Comparison of ENCODE assay signal across 8 mouse cellular contexts in the genomic region with DNA sequence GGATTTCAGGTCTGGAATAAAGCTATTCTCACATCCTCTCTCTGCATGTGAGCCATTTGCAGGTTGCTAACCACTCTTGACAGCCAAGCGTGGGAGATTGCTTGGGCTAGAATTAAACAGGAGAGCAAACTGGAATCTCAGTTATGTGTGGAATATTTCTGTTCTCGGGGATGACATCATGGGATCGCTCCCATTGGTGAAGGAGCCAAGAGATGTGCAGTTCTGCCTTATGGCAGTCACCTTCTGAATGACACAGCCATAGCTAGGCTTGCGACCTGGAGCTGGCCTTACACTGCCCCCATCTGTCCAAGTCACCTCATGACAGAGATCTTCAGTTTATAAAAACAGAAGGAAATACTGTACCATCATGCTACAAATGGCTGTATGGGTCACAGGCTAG.
A peak's percentile ranks its signal among the peaks of the same experiment; 100 is the strongest.
DNase-seq lines count a peak whose midpoint lies in the region; ATAC-seq and TF ChIP-seq lines count a peak whose summit lies in the region.

No protein-coding gene starts in this region.

- no peaks in the 10 kb centered on the region for H3K36me3 ChIP-seq in heart, embryonic 11.5 days (ENCODE audit: control insufficient read depth, insufficient read depth, low read length)
- no peaks in the 10 kb centered on the region for H3K36me3 ChIP-seq in kidney, adult 2 months (ENCODE audit: control insufficient read depth, insufficient read depth, low read length)
- H3K36me3 ChIP-seq in neural tube, embryonic 13.5 days, result no peaks in the 10 kb centered on the region

- intact Hi-C loops in left cerebral cortex, postnatal 14 days (cut with DNase I), result loop anchor here (2.0 to 10.0 kb wide), 3 partner anchors 117 to 775 kb away; partner anchors contain the start of gene Lin7a

- no peak overlapping the region for H3K9ac ChIP-seq in heart, embryonic 11.5 days (ENCODE audit: low read depth, low read length)
- H3K9ac ChIP-seq in neural tube, embryonic 13.5 days, result no peak overlapping the region

- WGBS in heart, embryonic 11.5 days (ENCODE audit: insufficient replicate concordance), result 29% methylated on average over 4 of the region's 4 CpGs
- WGBS in kidney, adult 2 months, result 55% methylated on average over 4 of the region's 4 CpGs
- 63% methylated on average over 4 of the region's 4 CpGs for WGBS in neural tube, embryonic 13.5 days

- H3K9me3 ChIP-seq in heart, embryonic 11.5 days (replicated peaks; ENCODE audit: control insufficient read depth, low read length), result no peaks in the 10 kb centered on the region
- H3K9me3 ChIP-seq in neural tube, embryonic 13.5 days, result no peaks in the 10 kb centered on the region

- H3K4me1 ChIP-seq in heart, embryonic 11.5 days (ENCODE audit: control insufficient read depth, insufficient read depth, low read length), result no peaks in the 10 kb centered on the region
- no peaks in the 10 kb centered on the region for H3K4me1 ChIP-seq in kidney, adult 2 months (ENCODE audit: control insufficient read depth, insufficient read depth, low read length)
- no peaks in the 10 kb centered on the region; the same call in 1 of the 2 replicates for H3K4me1 ChIP-seq in neural tube, embryonic 13.5 days (replicated peaks)

- peak; percentile 92 for TF ChIP-seq CTCF in kidney, adult 2 months (conservative IDR thresholded peaks at IDR 0.05; ENCODE audit: insufficient read depth, insufficient read length, low read depth, low read length)

- H3K4me3 ChIP-seq in heart, embryonic 11.5 days (ENCODE audit: low read depth, low read length), result no peak overlapping the region
- no peak overlapping the region for H3K4me3 ChIP-seq in kidney, adult 2 months (ENCODE audit: insufficient read depth, low read depth, low read length)
- no peak overlapping the region for H3K4me3 ChIP-seq in neural tube, embryonic 13.5 days

- DNase-seq in heart, adult 18-20 months, result peak; percentile 11 to 51
- peak; percentile 84 for DNase-seq in cerebellum, adult 8-10 months
- peak; percentile 37 to 57 for DNase-seq in frontal cortex, postnatal 14 days (ENCODE audit: low spot score in 2 of 2)
- peak; percentile 64 for DNase-seq in kidney, adult 2 months
- DNase-seq in left cerebral cortex, postnatal 14 days (ENCODE audit: low spot score in 2 of 2), result peak; percentile 69 to 85
- no peak for DNase-seq in spleen, postnatal 4 days (ENCODE audit: low spot score in 2 of 2)

- H3K27me3 ChIP-seq in heart, embryonic 11.5 days (ENCODE audit: control insufficient read depth, insufficient read depth, low read length), result no peaks in the 10 kb centered on the region
- no peaks in the 10 kb centered on the region for H3K27me3 ChIP-seq in kidney, adult 2 months (replicated peaks; ENCODE audit: control insufficient read depth, insufficient read depth, low read length)
- no peaks in the 10 kb centered on the region for H3K27me3 ChIP-seq in neural tube, embryonic 13.5 days

- H3K4me2 ChIP-seq in heart, embryonic 11.5 days, result no peak overlapping the region
- no peak overlapping the region for H3K4me2 ChIP-seq in neural tube, embryonic 13.5 days

- no peak for ATAC-seq in heart, embryonic 11.5 days (replicated peaks; ENCODE audit: insufficient number of reproducible peaks, low FRiP score, low TSS enrichment)
- peak; percentile 72 for ATAC-seq in neural tube, embryonic 13.5 days (ENCODE audit: low read depth)

- H3K27ac ChIP-seq in heart, embryonic 11.5 days (ENCODE audit: low read depth, low read length), result no peak overlapping the region
- H3K27ac ChIP-seq in kidney, adult 2 months (ENCODE audit: insufficient read depth, low read depth, low read length), result no peak overlapping the region
- no peak overlapping the region for H3K27ac ChIP-seq in neural tube, embryonic 13.5 days (replicated peaks)

- TF ChIP-seq POLR2A in kidney, adult 2 months (IDR thresholded peaks at IDR 0.05; ENCODE audit: low read depth, low read length), result no peak

Comparison
In these comparisons a context has a peak if more than half of its experiments do, and no peak if none do; other contexts are left out.
1. DNase-seq: peak in heart, adult 18-20 months (2 of 2), cerebellum, adult 8-10 months (single experiment), frontal cortex, postnatal 14 days (2 of 2), kidney, adult 2 months (single experiment) and left cerebral cortex, postnatal 14 days (2 of 2); none in spleen, postnatal 4 days (0 of 2).